Mouse (Mus musculus) myocyte (in vitro differentiated cells): ENCODE data around the gene Aqp1. TPM values are rescaled to one million over a fixed set of nuclear protein-coding genes. Genes with fewer than 3 reads are reported as not detected.

Experiments
- H3K27me3 ChIP-seq: one replicate; pipeline ENCODE4 v1.6.1; 2011; ENCODE audit not compliant: control insufficient read depth, insufficient read depth, insufficient read length
- H3K36me3 ChIP-seq: one replicate; pipeline ENCODE4 v1.6.1; 2011; ENCODE audit not compliant: control insufficient read depth, insufficient read depth
- H3K4me2 ChIP-seq: one replicate; pipeline ENCODE4 v1.6.1; 2011; ENCODE audit warnings: low read depth, control low read depth
- H3K4me3 ChIP-seq: one replicate; pipeline ENCODE4 v1.5.1; 2011; ENCODE audit warnings: mild to moderate bottlenecking, control low read depth, moderate library complexity
- H3K79me2 ChIP-seq: one replicate; pipeline ENCODE4 v1.6.1; 2011; ENCODE audit not compliant: control insufficient read depth, insufficient read depth
- H3ac ChIP-seq: one replicate; pipeline ENCODE4 v1.6.1; 2011; ENCODE audit not compliant: control insufficient read depth, insufficient read length
- CEBPB ChIP-seq: IDR thresholded peaks from 2 replicates; pipeline ENCODE4 v1.6.1; 2011; ENCODE audit warnings: mild to moderate bottlenecking, moderate library complexity; ENCODE audit not compliant: poor library complexity, insufficient read depth, severe bottlenecking
- E2F4 ChIP-seq: IDR thresholded peaks from one replicate; pipeline ENCODE4 v1.6.1; 2011; ENCODE audit warnings: mild to moderate bottlenecking, control low read depth, moderate library complexity; ENCODE audit not compliant: insufficient read depth
- MAX ChIP-seq: IDR thresholded peaks from one replicate; pipeline ENCODE4 v1.6.1; 2011; ENCODE audit warnings: low read depth, mild to moderate bottlenecking, control low read depth
- MYOD1 ChIP-seq, 3 experiments: IDR thresholded peaks; one replicate each; pipeline ENCODE4 v1.6.1; 2011; ENCODE audit warnings: control low read depth in 2 of 3, low read depth in 2 of 3, mild to moderate bottlenecking in 2 of 3, moderate library complexity in 1 of 3; ENCODE audit not compliant: insufficient read length in 2 of 3, control insufficient read depth in 1 of 3
- MYOG ChIP-seq, 3 experiments: IDR thresholded peaks; one replicate each; pipeline ENCODE4 v1.6.1; 2011; ENCODE audit warnings: control low read depth in 2 of 3, low read depth in 2 of 3, mild to moderate bottlenecking in 2 of 3; ENCODE audit not compliant: insufficient read length in 2 of 3, control insufficient read depth in 1 of 3, insufficient read depth in 1 of 3
- POLR2A ChIP-seq: IDR thresholded peaks from one replicate; pipeline ENCODE4 v1.6.1; 2011; ENCODE audit warnings: low read depth, mild to moderate bottlenecking, control low read depth, moderate library complexity; ENCODE audit not compliant: insufficient read length
- POLR2AphosphoS2 ChIP-seq: IDR thresholded peaks from one replicate; pipeline ENCODE4 v1.6.1; 2011; ENCODE audit warnings: low read depth, control low read depth; ENCODE audit not compliant: insufficient read length
- REST ChIP-seq: IDR thresholded peaks from one replicate; pipeline ENCODE4 v1.6.1; 2011; ENCODE audit warnings: mild to moderate bottlenecking, control low read depth, moderate library complexity; ENCODE audit not compliant: insufficient read depth, insufficient read length
- SRF ChIP-seq: IDR thresholded peaks from one replicate; pipeline ENCODE4 v1.6.1; 2011; ENCODE audit warnings: low read depth; ENCODE audit not compliant: control insufficient read depth, insufficient read length
- TCF12 ChIP-seq: IDR thresholded peaks from one replicate; pipeline ENCODE4 v1.6.1; 2011; ENCODE audit warnings: mild to moderate bottlenecking, control low read depth; ENCODE audit not compliant: poor library complexity, insufficient read depth, severe bottlenecking
- TCF3 ChIP-seq: IDR thresholded peaks from one replicate; pipeline ENCODE4 v1.6.1; 2011; ENCODE audit warnings: low read depth, control low read depth; ENCODE audit not compliant: insufficient read length
- USF1 ChIP-seq: IDR thresholded peaks from one replicate; pipeline ENCODE4 v1.6.1; 2011; ENCODE audit warnings: low read depth, mild to moderate bottlenecking, control low read depth, moderate library complexity
- polyA plus RNA-seq: library from polyadenylated mRNA; unstranded; fragments of >200 nt; fragmentation: generic; extraction: Trizol; gene quantifications from one replicate; pipeline ENCODE4 v1.2.1, GENCODE M21; 2012; ENCODE audit warnings: missing spikeins

The Aqp1 gene
- polyA plus RNA-seq, 1 experiment, result 32.0 TPM

DNA sequence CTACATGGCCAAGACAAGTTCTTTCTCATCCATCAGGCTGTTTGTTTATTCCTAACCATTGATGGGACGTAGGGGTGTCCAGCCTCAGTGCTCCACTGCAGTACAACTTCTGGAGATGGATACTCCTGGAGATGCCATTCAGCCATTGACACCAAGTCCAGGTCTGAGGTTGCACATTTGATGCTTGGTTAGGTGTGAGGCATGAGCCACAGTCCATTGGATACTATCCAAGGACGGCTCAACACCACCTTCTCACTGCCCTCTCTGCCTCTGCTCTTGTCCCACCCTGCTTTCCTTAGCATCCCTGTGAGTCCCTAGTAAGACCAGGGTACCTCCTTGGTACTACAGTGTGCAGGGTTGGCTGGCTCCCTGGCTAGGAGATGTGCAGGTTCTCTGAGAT is 36.3 kb upstream of the Aqp1 start:
- H3K27me3 ChIP-seq, result no peaks in the 10 kb centered on the region
- H3K79me2 ChIP-seq, result no peaks in the 10 kb centered on the region
- H3K4me3 ChIP-seq, result no peak overlapping the region
- H3K4me2 ChIP-seq, result no peak overlapping the region
- no peak overlapping the region for H3ac ChIP-seq
- H3K36me3 ChIP-seq, result no peaks in the 10 kb centered on the region
- TF ChIP-seq USF1, result no peak
- TF ChIP-seq POLR2AphosphoS2, result no peak
- TF ChIP-seq MYOD1 (IDR thresholded peaks at IDR 0.05; ENCODE audit: control insufficient read depth in 1 of 3, insufficient read length in 2 of 3, low read depth in 2 of 3), result no peak
- TF ChIP-seq TCF3, result no peak
- no peak for TF ChIP-seq TCF12
- no peak for TF ChIP-seq E2F4
- no peak for TF ChIP-seq POLR2A
- TF ChIP-seq CEBPB, result no peak
- TF ChIP-seq MAX, result no peak
- no peak for TF ChIP-seq MYOG (IDR thresholded peaks at IDR 0.05; ENCODE audit: control insufficient read depth in 1 of 3, insufficient read depth in 1 of 3, insufficient read length in 2 of 3, low read depth in 2 of 3)
- TF ChIP-seq SRF, result no peak
- no peak for TF ChIP-seq REST

GRCm38 (mm10) chr6:55300704-55301103 is 35.5 kb upstream of the Aqp1 start:
- Histone ChIP-seq H3K4me3 (no peak overlapping the region), H3K79me2 (no peaks in the 10 kb centered on the region), H3K27me3 (no peaks in the 10 kb centered on the region), H3ac (no peak overlapping the region), H3K36me3 (no peaks in the 10 kb centered on the region), H3K4me2 (no peak overlapping the region)
- TF ChIP-seq MYOD1 (IDR thresholded peaks at IDR 0.05; ENCODE audit: control insufficient read depth in 1 of 3, insufficient read length in 2 of 3, low read depth in 2 of 3) (no peak), MAX (no peak), TCF3 (no peak), POLR2AphosphoS2 (no peak), USF1 (no peak), POLR2A (no peak), TCF12 (no peak), E2F4 (no peak), SRF (no peak), REST (no peak), CEBPB (no peak), MYOG (IDR thresholded peaks at IDR 0.05; ENCODE audit: control insufficient read depth in 1 of 3, insufficient read depth in 1 of 3, insufficient read length in 2 of 3, low read depth in 2 of 3) (no peak)

DNA sequence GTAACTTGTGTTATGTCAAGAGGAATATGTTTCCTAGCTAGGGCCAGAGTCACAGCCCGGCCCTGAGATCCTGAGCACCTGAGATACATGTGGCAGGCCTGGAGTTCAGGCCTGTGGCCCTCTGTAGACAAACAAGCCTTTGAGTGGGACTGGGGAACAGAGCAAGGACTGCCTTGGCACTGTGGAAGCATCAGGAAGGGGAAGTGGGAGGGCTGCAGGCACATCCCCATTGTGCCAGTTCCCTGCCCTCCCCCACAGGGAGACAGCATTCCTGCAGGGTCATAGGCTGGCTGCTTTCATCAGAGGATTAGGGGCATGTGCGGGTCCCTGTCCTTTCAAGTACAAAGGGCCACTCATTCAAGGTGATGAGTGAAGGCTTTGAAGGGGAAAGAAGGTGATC is 26.1 kb upstream of the Aqp1 start:
- Histone ChIP-seq H3K36me3 (no peaks in the 10 kb centered on the region), H3ac (no peak overlapping the region), H3K79me2 (no peaks in the 10 kb centered on the region), H3K27me3 (no peaks in the 10 kb centered on the region), H3K4me2 (no peak overlapping the region), H3K4me3 (no peak overlapping the region)
- TF ChIP-seq POLR2A (no peak), REST (no peak), CEBPB (no peak)

DNA sequence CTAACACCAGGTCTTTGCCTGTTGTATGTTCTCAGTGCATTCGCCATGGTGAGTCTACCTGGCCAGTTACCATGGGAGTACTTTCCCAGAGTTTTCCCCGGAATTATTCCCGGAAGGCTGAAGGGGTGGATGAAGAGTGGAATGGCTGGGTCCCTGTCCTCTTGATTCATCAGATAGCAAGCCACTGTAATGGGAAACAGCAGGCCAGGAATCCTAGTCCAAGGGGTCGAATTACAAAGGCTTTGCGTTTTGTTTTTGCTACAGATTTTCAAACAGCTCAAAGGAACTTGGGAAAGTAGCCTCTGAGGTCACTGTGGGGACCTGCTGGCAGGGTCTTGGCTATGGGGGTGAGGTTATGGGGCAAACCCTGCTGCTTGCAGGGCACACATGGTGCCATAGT is 24.3 kb upstream of the Aqp1 start:
- H3K79me2 ChIP-seq, result no peaks in the 10 kb centered on the region
- no peak overlapping the region for H3K4me3 ChIP-seq
- TF ChIP-seq TCF12, result no peak
- no peak for TF ChIP-seq USF1
- no peak for TF ChIP-seq POLR2A
- TF ChIP-seq TCF3, result no peak
- TF ChIP-seq MYOG (IDR thresholded peaks at IDR 0.05; ENCODE audit: control insufficient read depth in 1 of 3, insufficient read depth in 1 of 3, insufficient read length in 2 of 3, low read depth in 2 of 3), result no peak
- TF ChIP-seq CEBPB, result no peak
- no peak for TF ChIP-seq E2F4
- no peak for TF ChIP-seq MAX
- TF ChIP-seq REST, result no peak
- no peak for TF ChIP-seq POLR2AphosphoS2
- H3K4me2 ChIP-seq, result no peak overlapping the region
- H3K27me3 ChIP-seq, result no peaks in the 10 kb centered on the region
- no peaks in the 10 kb centered on the region for H3K36me3 ChIP-seq
- H3ac ChIP-seq, result no peak overlapping the region

DNA sequence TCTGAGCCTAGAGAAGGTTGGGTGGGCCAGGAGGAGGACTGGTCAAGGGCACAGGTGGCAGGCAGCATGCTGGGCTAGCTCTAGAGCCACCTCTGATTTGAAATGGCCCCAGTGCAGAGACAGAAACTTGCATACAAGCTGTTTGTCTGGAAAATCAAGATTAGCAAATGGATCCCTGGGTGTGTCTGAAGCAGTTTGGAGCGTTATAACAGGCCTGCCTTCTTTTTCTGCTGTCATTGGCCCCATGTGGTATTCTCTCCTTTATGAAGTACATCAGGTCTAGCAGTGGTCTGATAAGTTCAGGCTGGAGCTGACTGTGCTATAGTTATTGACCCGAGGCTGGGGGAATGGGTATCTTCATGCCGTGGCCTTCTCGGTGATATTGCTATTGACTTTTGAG is 22.3 kb upstream of the Aqp1 start:
- TF ChIP-seq MYOD1 (IDR thresholded peaks at IDR 0.05; ENCODE audit: control insufficient read depth in 1 of 3, insufficient read length in 2 of 3, low read depth in 2 of 3) (no peak), MYOG (IDR thresholded peaks at IDR 0.05; ENCODE audit: control insufficient read depth in 1 of 3, insufficient read depth in 1 of 3, insufficient read length in 2 of 3, low read depth in 2 of 3) (no peak), SRF (no peak), E2F4 (no peak), TCF3 (no peak), POLR2AphosphoS2 (no peak), REST (no peak), USF1 (no peak), MAX (no peak), CEBPB (no peak), TCF12 (no peak), POLR2A (no peak)
- no peak overlapping the region for H3ac ChIP-seq
- no peaks in the 10 kb centered on the region for H3K27me3 ChIP-seq
- no peaks in the 10 kb centered on the region for H3K79me2 ChIP-seq
- H3K36me3 ChIP-seq, result no peaks in the 10 kb centered on the region
- H3K4me3 ChIP-seq, result no peak overlapping the region
- no peak overlapping the region for H3K4me2 ChIP-seq
